Mouse (Mus musculus): ENCODE measurements at regions not wholly inside any gene's neighbourhood (a gene's known extent, or its start where the extent isn't known, plus 50 kb on each side); places are given as distances from the start of the nearest gene placed in this dataset.

GRCm38 (mm10) chr2:18617520-18617919 is 54.7 kb upstream of the Commd3 start:
- in situ Hi-C loops (cut with MboI; ENCODE audit: unreplicated experiment in 2 of 2) = no loop called here

DNA sequence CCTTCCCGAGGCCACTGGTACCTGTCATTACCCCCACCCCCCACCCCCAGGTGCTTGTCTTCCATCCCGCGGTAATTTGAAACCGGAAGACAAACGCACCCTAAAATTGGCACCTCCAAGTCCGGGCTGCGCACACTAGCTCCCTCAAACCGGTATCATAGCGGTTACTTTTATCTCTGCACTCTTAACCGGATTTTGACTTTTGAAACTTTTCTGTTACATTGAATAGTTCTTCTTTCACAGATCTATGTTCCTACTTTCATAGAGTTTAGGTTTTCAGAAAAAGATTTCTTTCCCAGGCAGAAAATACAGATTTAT is 62.4 kb upstream of the Commd3 start:
- in situ Hi-C loops (cut with MboI; ENCODE audit: unreplicated experiment in 2 of 2) = no loop called here

DNA sequence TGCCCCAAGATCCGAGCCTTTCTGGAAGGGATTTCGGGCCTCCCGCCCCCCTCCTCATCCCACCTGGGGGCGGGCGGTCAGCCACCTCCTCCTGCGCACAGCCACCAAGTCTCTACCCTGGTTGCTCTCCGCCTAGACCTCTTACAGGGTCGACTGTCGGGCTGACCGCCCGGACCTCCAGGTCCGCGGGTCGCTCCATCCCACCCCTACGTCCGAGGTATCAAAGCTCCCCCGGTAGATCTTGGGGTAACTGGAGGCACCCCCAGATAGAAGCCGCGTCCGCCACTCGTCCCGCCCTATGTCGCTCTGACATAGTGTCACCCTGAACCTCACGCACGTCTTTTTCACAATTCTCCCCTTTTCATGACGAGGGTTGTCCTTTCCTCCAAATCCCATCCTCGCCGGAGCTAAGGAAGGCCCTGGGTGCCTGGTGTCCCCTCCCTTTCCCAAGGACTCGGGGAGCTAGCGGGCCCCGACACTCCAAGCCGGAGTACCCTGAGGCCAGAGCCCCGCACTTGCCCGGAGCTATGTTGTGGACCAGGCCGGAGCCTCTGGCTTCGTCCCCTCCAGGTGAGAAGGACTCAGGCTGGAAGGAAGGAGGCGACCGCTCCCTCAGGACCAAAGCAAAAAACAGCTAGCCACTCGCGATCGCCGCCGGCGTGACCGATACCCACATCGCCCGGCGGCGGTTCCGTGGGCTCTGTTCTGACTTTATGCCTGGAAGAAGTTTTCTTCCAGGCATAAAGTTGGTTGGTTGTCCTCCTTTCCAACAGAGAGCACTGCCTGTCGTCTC is 62.9 kb upstream of the Commd3 start:
- in situ Hi-C loops (cut with MboI; ENCODE audit: unreplicated experiment in 2 of 2) = no loop called here

- in situ Hi-C loops (cut with MboI; ENCODE audit: unreplicated experiment in 2 of 2) = no loop called here
Observed at GRCm38 (mm10) chr2:18608260-18609074, 63.7 kb upstream of the Commd3 start.

DNA sequence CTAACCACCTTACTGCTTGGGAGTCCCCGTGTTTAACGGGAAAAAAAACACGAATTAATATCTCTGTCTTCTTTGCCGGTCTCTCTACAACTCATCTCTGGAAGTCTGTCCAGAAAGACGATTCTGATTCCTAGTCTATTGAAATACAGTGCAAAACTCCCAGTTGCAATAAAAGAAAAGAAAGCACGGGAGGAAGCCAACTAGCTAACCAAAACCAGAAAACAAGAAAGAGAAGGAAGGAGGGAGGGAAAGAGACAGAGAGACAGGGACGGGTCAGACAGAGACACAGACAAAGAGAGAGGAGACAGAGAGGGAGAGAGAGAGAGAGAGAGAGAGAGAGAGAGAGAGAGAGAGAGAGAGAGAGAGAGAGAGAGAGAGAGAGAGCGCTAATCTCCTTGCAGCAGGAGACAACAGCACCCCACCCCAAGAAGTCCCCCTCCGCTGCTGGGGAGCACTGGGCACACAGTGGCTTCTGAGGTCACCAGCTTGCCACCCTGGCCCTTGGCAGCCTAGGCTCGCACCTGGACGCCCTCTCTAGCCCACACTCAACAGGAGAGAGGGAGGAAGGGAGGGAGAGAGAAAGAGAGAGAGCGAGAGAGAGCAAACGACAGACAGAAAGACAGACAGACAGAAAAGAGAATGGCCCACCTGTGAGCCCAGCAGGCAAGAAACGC is 64.5 kb upstream of the Commd3 start:
- in situ Hi-C loops (cut with MboI; ENCODE audit: unreplicated experiment in 2 of 2) = no loop called here

DNA sequence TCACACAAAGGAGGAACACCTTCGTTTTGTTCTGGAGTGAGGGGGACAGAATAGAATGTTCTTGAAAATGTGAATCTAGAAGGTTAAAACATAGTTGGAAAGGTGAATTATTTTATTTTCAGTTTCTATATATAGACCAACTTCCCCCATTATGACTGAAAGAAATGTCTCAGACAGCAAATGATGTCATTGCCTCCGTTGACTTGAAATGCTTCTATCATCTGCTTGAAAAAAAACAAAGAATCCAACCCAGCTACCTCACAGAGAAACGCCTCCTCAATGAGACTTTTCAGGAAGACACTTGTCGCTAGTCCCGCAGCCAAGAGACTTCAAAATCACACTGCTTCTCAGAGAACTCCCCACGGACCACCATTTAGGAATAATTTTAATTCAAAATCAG is 65.1 kb upstream of the Commd3 start:
- in situ Hi-C loops (cut with MboI; ENCODE audit: unreplicated experiment in 2 of 2) = no loop called here

DNA sequence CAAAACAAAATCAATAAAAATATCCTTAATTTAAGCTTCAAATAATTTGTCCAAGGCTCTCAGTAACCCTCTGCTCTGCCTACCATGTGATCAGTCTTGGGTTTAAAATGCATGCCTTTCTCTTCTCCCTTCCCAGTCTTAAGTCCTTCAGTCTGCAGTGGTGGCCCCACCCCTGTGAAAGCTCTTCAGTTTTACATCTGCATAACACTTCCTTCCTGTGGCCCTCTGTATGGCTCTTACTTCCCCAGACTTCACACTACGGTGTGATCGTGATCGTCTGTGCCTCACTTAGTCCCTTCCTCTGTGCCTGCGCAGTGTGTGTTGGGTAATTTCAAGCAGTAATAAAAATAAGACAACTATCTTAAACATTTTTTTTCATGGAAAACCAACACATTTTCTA is 80.0 kb upstream of the Commd3 start:
- in situ Hi-C loops (cut with MboI; ENCODE audit: unreplicated experiment in 2 of 2) = no loop called here

- in situ Hi-C loops (cut with MboI; ENCODE audit: unreplicated experiment in 2 of 2) = loop anchor here in 1 of 2 experiments (10.0 kb wide), 1 partner anchor 127 kb away; no protein-coding TSS in a partner anchor
Observed at GRCm38 (mm10) chr2:18588232-18588631, 84.0 kb upstream of the Commd3 start.

- in situ Hi-C loops (cut with MboI; ENCODE audit: unreplicated experiment in 2 of 2) = loop anchor here in 1 of 2 experiments (10.0 kb wide), 1 partner anchor 127 kb away; no protein-coding TSS in a partner anchor
Observed at GRCm38 (mm10) chr2:18587746-18588231, 84.4 kb upstream of the Commd3 start.

DNA sequence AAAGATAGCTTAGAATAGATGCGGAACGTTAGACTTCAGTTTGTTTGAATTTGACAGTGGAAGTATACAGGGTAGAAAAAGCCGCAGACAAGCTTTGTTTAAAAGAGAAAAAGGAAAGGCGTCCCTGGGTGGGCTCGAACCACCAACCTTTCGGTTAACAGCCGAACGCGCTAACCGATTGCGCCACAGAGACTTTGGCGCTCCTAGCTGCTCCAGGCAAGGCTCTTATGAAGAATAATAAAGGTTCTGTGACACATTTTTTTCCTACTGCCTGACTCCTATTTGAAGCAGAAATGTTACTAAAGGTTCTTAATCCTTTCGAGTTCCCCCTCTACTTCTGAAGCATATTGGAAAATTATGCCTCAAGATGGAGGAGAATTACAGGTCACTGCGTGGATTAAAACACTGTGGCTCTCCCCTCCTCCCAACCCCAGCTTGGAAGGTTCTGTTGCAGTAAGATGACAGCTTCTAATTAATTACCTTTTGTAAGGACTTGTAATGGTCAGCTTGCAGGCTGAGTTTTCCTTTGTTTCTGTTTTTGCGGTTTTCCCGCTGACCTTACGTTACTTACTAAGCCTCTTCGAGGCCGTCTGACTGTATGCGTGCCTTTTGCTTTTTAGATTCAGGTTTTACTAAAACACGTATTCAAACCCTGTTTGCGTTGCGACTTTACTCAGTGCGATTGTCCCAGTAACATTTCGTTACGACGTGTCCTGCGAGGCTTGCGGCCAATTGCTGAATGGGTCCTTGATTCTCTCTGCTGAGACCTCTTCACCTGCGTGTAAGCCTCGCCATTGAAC is 85.1 kb upstream of the Commd3 start:
- in situ Hi-C loops (cut with MboI; ENCODE audit: unreplicated experiment in 2 of 2) = loop anchor here in 1 of 2 experiments (10.0 kb wide), 1 partner anchor 128 kb away; no protein-coding TSS in a partner anchor

- in situ Hi-C loops (cut with MboI; ENCODE audit: unreplicated experiment in 2 of 2) = loop anchor here in 1 of 2 experiments (10.0 kb wide), 1 partner anchor 129 kb away; no protein-coding TSS in a partner anchor
Observed at GRCm38 (mm10) chr2:18585564-18586336, 86.4 kb upstream of the Commd3 start.

GRCm38 (mm10) chr2:18558133-18558532 is 114.1 kb upstream of the Commd3 start:
- in situ Hi-C loops (cut with MboI; ENCODE audit: unreplicated experiment in 2 of 2) = no loop called here

DNA sequence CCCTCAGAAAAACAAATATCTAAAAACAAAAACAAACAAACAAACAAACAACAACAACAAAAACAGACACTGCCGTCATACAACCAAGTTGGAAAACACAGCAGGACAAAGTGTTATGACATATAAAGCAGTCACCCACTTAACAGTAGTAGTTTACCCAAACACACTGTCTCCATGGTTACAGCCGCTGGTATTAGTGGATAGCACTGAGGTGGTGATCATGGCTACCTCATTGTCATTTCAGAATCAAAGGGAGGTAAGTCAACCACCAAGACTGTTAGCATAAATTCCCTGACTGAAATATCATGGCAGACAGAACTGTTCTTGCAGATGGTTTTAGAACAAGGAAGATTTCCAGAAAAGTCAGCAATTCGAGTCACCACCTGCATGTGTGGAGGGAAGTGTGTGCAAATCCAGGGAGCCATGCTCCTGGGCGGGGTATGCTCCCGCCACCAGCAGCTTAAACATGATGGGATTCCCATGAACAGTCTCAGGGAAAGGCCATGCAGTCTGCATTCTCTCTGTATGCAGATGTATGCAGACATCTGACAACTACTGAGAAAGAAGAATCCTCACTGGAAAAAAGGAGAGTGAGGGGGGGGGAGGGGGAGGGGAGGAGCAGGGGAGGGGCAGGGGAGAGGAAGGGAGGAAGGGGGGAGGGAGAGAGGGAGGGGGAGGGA is 124.1 kb upstream of the Commd3 start:
- in situ Hi-C loops (cut with MboI; ENCODE audit: unreplicated experiment in 2 of 2) = no loop called here

- in situ Hi-C loops (cut with MboI; ENCODE audit: unreplicated experiment in 2 of 2) = no loop called here
Observed at GRCm38 (mm10) chr2:18524387-18524786, 131.8 kb upstream of the Dnajc1 start.

GRCm38 (mm10) chr2:18523911-18524310 is 131.3 kb upstream of the Dnajc1 start:
- in situ Hi-C loops (cut with MboI; ENCODE audit: unreplicated experiment in 2 of 2) = no loop called here

DNA sequence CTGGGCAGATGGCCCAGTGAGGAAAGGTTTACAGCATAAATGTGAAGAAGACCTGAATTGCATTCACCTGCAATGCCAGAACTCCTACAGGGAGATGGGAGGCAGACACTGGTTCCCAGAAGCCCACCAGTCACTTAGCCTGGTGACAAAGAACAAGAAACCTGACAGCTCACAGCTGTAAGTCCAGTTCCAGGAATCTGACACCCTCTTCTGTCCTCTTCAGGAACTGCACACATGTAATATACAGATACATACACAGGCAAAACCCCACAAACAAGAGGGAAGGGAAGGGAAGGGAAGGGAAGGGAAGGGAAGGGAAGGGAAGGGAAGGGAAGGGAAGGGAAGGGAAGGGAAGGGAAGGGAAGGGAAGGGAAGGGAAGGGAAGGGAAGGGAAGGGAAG is 120.8 kb upstream of the Dnajc1 start:
- in situ Hi-C loops (cut with MboI; ENCODE audit: unreplicated experiment in 2 of 2) = no loop called here

GRCm38 (mm10) chr2:18509317-18509716 is 116.7 kb upstream of the Dnajc1 start:
- in situ Hi-C loops (cut with MboI; ENCODE audit: unreplicated experiment in 2 of 2) = no loop called here

DNA sequence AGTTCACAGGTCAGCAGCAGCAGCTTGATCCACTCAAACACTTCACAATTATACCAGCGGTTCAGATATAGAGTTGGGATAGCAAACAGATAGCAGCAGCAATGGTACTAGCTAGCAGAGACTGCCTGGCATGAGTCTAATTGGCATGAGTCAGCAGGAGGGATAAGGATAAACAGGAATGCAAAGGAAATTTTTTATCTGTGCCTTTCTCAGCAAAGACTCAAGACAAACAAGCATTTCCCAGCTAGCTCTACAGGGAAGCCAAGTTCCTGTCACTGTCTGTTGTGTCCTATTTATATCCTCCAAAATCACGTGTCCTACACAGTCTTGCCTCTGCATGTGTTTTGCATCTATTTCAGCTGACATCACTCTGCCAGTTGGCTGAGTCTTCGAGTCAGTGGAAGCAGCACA is 80.7 kb upstream of the Dnajc1 start:
- in situ Hi-C loops (cut with MboI; ENCODE audit: unreplicated experiment in 2 of 2) = no loop called here

- in situ Hi-C loops (cut with MboI; ENCODE audit: unreplicated experiment in 2 of 2) = no loop called here
Observed at GRCm38 (mm10) chr2:18460901-18461300, 68.3 kb upstream of the Dnajc1 start.
